Mouse (Mus musculus) R1 (cell line): ENCODE data around the gene Hsf2.
A peak's percentile ranks its signal among the peaks of the same experiment; 100 is the strongest.

Experiments
- DNase-seq: peaks from one replicate; pipeline ENCODE4 v3.0.0-alpha.2; 2018; ENCODE audit warnings: low read depth, low spot score

Hsf2 gene

GRCm38 (mm10) chr10:57485908-57486541 lies at the start of gene Hsf2:
TSS of gene Hsf2 (plus strand) at chr10:57486385.
- peak; percentile 97 for DNase-seq

GRCm38 (mm10) chr10:57437898-57438297 lies 48.3 kb upstream of the Hsf2 start:
- peak; percentile 11 for DNase-seq

GRCm38 (mm10) chr10:57441049-57441448 lies 45.1 kb upstream of the Hsf2 start:
- peak; percentile 21 for DNase-seq

DNA sequence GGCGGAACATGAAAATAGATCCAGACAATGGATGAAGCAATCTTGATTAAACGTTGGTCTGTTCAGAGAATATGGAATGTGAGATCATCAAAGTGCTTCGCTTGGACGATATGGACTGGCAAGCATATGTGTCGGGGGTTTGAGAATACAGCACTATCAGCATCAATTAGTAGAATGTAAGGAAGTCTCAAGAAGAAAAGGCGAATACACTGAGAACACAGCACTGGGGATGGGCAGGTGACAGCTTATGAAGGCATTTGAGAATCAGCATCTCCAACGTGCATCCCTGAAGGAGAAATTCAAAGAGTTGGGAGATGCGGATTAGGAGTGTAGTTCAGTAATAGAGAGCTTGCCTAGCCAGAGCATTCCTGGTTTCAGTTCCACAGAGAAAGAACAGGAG lies 41.8 kb upstream of the Hsf2 start:
- no peak for DNase-seq

GRCm38 (mm10) chr10:57445655-57446054 lies 40.5 kb upstream of the Hsf2 start:
- no peak for DNase-seq

DNA sequence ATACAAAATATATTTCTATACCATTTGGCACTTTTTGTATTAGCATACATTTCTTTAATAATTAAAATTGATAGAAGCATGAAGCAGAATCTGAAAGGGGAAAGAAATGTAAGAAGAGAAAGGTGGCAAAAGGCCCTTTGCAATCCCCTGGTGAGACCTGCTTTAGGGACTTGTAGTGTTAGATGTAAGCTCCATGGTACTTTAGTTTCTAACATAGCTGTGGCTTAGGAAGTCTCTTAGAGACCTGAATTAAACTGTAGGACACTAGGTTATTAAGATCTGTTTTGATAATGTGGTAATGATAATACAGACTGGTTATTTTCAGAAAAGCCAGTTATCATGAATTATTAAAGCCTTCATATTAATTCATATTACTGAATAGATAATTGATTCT lies 38.5 kb upstream of the Hsf2 start:
- no peak for DNase-seq

- DNase-seq, result peak; percentile 73
Observed at GRCm38 (mm10) chr10:57448051-57448716, 38.0 kb upstream of the Hsf2 start.

DNA sequence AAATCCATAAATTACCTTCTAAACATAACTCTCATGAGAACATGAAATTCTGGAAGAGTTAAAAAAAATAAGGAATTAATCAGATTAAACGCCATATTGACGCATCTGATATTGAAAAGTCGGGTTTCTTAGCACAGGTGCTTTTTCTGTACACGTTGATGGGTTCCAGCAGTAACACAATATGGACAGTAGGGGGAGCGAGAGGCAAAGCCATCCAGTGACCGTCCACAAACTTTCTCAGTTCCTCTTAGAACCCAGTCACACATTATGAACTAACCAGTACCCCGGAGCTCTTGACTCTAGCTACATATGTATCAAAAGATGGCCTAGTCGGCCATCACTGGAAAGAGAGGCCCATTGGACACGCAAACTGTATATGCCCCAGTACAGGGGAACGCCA lies 22.9 kb upstream of the Hsf2 start:
- peak; percentile 70 for DNase-seq

DNA sequence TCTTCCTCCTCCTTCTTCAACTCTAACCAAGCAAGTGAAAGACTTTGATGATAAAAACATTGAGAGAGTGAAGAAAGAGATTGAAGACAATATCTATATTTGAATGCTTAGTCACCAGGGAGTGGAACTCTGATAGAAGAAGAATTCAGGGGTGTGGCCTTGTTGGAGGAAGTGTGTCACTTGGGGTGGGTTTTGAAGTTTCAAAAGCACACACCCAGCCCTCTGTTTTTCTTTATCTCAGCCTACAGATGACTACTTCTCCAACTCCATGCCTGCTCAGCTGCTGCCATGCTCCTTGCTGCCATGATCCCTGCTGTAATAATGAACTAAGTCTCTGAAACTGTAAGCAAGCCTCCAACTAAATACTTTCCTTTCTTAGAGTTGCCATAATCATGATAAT lies 20.4 kb upstream of the Hsf2 start:
- DNase-seq, result no peak

- peak; percentile 85 for DNase-seq
Observed at GRCm38 (mm10) chr10:57477121-57477843, 8.9 kb upstream of the Hsf2 start.

DNA sequence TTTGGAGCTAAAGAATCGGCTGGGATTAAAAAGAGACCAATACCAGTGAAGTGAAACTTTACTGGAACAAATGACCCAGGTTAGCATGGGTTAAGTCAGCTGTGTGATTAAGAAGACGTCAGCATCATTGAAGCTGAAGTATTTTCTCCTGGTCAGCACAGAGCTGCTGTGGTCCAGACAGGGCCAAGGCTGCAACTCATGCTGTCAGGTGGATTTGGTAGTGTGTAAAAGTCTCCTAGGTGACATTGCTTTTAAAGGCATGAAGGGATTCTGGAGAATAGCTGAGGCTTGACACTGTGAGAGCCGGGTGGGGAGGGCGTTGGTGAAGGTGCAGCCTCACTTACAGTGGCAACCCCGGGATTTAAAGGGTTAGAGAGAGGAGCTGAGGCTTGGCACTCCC lies 4.5 kb upstream of the Hsf2 start:
- DNase-seq, result no peak

GRCm38 (mm10) chr10:57484741-57485140 lies 1.4 kb upstream of the Hsf2 start:
- DNase-seq, result no peak

GRCm38 (mm10) chr10:57486542-57487071 lies 422 bp downstream of the Hsf2 start:
- peak; percentile 56 for DNase-seq

GRCm38 (mm10) chr10:57487201-57487600 lies 1.0 kb downstream of the Hsf2 start:
- peak; percentile 70 for DNase-seq

- no peak for DNase-seq
Observed at GRCm38 (mm10) chr10:57488591-57488990, 2.4 kb downstream of the Hsf2 start.

GRCm38 (mm10) chr10:57492050-57492449 lies 5.9 kb downstream of the Hsf2 start:
- DNase-seq, result peak; percentile 93

DNA sequence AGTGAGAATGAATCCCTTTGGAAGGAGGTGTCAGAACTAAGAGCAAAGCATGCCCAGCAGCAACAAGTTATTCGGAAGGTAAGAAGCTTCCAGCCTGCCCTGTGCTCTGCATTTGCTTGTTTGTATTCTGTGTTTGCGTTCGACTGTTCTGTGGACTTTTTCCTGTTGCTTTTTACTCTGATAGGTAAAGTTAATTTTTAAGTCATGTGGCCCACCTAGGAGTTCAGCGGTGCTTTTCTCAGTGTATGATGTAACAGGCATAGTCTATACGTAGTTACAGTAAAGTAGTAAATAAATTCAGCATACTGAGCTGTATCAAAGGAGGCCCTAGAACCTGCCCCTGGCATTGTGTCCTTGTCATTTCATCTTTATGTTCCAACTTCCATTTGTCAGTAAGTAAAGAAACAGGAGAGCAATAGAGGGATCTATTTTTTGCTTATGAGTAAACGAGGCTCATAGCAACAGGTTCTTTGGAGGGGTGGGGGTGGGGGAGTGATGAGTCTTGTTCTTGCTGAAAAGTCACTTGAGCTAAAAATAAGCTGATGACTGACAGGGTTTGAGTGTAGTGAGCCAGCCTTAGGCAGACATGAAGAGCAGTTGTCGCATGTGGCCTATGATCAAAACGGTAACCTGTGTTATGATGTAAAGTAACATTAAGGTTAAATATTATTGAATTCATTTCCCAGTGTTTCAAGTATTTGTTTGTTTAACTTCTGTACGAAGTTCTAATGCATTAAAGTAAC lies 13.4 kb downstream of the Hsf2 start:
- DNase-seq, result no peak

- DNase-seq, result no peak
Observed at GRCm38 (mm10) chr10:57514616-57515015, 28.4 kb downstream of the Hsf2 start.

- no peak for DNase-seq
Observed at GRCm38 (mm10) chr10:57515278-57515677, 29.1 kb downstream of the Hsf2 start.

DNA sequence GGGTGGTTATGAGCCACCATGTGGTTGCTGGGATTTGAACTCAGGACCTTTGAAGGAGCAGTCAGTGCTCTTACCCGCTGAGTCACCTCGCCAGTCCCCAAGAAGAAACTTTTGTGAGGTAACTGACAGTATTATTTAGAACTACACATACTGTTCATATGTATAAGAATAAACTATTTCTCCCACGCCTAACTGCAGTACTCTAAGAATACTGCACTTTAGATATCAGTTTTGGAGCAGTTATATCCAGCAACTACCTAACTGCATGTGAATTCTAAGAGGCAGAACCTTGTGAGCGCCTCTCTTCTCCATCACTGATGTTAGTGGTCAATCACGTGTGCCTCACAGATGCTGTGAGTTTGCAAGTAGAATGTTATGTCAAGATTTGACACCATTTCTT lies 40.3 kb downstream of the Hsf2 start:
- no peak for DNase-seq

GRCm38 (mm10) chr10:57531076-57531475 lies 44.9 kb downstream of the Hsf2 start:
- DNase-seq, result no peak
